Mouse (Mus musculus) Patski (cell line): ENCODE measurements around the gene Aifm2. TPM values are rescaled to one million over a fixed set of nuclear protein-coding genes. Genes with fewer than 3 reads are reported as not detected.

Experiments
- ATAC-seq: fragments of 100-300 bp; one replicate; pipeline ENCODE4 v1.8.0; 2021
- CTCF ChIA-PET: fragments of 350-600 bp; sonication (Branson Sonifier 250); formaldehyde crosslinking; loops from one replicate; lab custom pipeline; 2022; ENCODE audit warnings: inconsistent platforms; lab: Charles Lee
- POLR2A ChIA-PET: fragments of 350-600 bp; sonication (Branson Sonifier 250); formaldehyde crosslinking; loops from one replicate; lab custom pipeline; 2022; ENCODE audit warnings: antibody characterized with exemption, inconsistent platforms; lab: Charles Lee
- DNase-seq: peaks from one replicate; pipeline ENCODE4 v3.0.0-alpha.2; 2011; ENCODE audit warnings: low read depth, low spot score
- H3K27me3 ChIP-seq: fragments of 371-371 bp; one replicate; pipeline ENCODE4 v1.5.1; 2021
- CTCF ChIP-seq: fragments of 100-300 bp; IDR thresholded peaks from one replicate; pipeline ENCODE4 v1.5.1; 2021
- in situ Hi-C: fragments of 300-500 bp; cut with MboI; formaldehyde crosslinking; loops from 3 replicates; pipeline ENCODE4 v1.11.1; 2018; ENCODE audit warnings: low pct_unique_long_range_greater_than_20kb, mixed read lengths
- polyA plus RNA-seq: library from polyadenylated mRNA; unstranded; gene quantifications from one replicate; pipeline ENCODE4 v1.2.3, GENCODE M21; 2021

Aifm2 gene
- polyA plus RNA-seq = 43.0 TPM

GRCm38 (mm10) chr10:61714771-61715461, at the start of gene Aifm2:
Aifm2 (plus strand) TSS chr10:61715263.
- DNase-seq = no peak
- H3K27me3 ChIP-seq = no peaks in the 10 kb centered on the region
- no peak for TF ChIP-seq CTCF
- in situ Hi-C loops = no loop called here
- ATAC-seq = peak; percentile 72
- ChIA-PET POLR2A (interaction anchor here (0.6 to 1.3 kb wide), 2 partner anchors 15 to 20 kb away, joined by 3 read pairs; no protein-coding TSS in a partner anchor), CTCF (no interaction called here)

GRCm38 (mm10) chr10:61665651-61666050, 49.4 kb upstream of the Aifm2 start:
- ChIA-PET POLR2A (no interaction called here), CTCF (interaction anchor here (1.1 to 3.3 kb wide), 2 partner anchors 58 to 173 kb away, joined by 3 to 11 read pairs; no protein-coding TSS in a partner anchor)
- DNase-seq = no peak
- TF ChIP-seq CTCF = no peak
- in situ Hi-C loops = no loop called here
- no peaks in the 10 kb centered on the region for H3K27me3 ChIP-seq
- no peak for ATAC-seq

- CTCF ChIA-PET = interaction anchor here (0.9 to 2.2 kb wide), 5 partner anchors 9 to 205 kb away, joined by 3 to 9 read pairs (median 4); partner anchors contain the start of gene Sar1a
- H3K27me3 ChIP-seq = no peaks in the 10 kb centered on the region
- ATAC-seq = no peak
- POLR2A ChIA-PET = no interaction called here
- no peak for DNase-seq
- no peak for TF ChIP-seq CTCF
- in situ Hi-C loops = no loop called here
Measured at GRCm38 (mm10) chr10:61669289-61669688, 45.8 kb upstream of the Aifm2 start.

GRCm38 (mm10) chr10:61669896-61670295, 45.2 kb upstream of the Aifm2 start:
- DNase-seq (no peak), ATAC-seq (no peak)
- TF ChIP-seq CTCF = no peak
- in situ Hi-C loops = no loop called here
- ChIA-PET POLR2A (no interaction called here), CTCF (interaction anchor here (0.9 to 2.2 kb wide), 5 partner anchors 8 to 206 kb away, joined by 3 to 9 read pairs (median 4); partner anchors contain the start of gene Sar1a)
- no peaks in the 10 kb centered on the region for H3K27me3 ChIP-seq

- POLR2A ChIA-PET = interaction anchor here (0.6 kb wide), 1 partner anchor 293 kb away, joined by 3 read pairs; no protein-coding TSS in a partner anchor
- TF ChIP-seq CTCF = peak; percentile 66
Measured at GRCm38 (mm10) chr10:61670758-61671157, 44.3 kb upstream of the Aifm2 start.

GRCm38 (mm10) chr10:61675935-61676334, 39.1 kb upstream of the Aifm2 start:
- no peak for TF ChIP-seq CTCF
- in situ Hi-C loops = no loop called here
- ChIA-PET POLR2A (no interaction called here), CTCF (interaction anchor here (2.0 kb wide), 1 partner anchor 15 kb away, joined by 5 read pairs; no protein-coding TSS in a partner anchor)
- no peaks in the 10 kb centered on the region for H3K27me3 ChIP-seq
- DNase-seq (no peak), ATAC-seq (no peak)

More at GRCm38 (mm10) chr10:61670758-61671157, 44.3 kb upstream of the Aifm2 start:
- in situ Hi-C loops = no loop called here
- ATAC-seq (no peak), DNase-seq (no peak)
- CTCF ChIA-PET = interaction anchor here (1.0 to 2.2 kb wide), 4 partner anchors 9 to 69 kb away, joined by 3 to 9 read pairs (median 4); partner anchors contain the start of gene Sar1a
- H3K27me3 ChIP-seq = no peaks in the 10 kb centered on the region

- ChIA-PET POLR2A (no interaction called here), CTCF (interaction anchor here (1.0 to 1.4 kb wide), 4 partner anchors 10 to 72 kb away, joined by 3 to 5 read pairs (median 4); no protein-coding TSS in a partner anchor)
- DNase-seq (no peak), ATAC-seq (peak; percentile 7)
- H3K27me3 ChIP-seq = no peaks in the 10 kb centered on the region
- no peak for TF ChIP-seq CTCF
- in situ Hi-C loops = no loop called here
Measured at GRCm38 (mm10) chr10:61679545-61679944, 35.5 kb upstream of the Aifm2 start.

- DNase-seq = peak; percentile 72
- ChIA-PET CTCF (interaction anchor here (1.0 to 1.4 kb wide), 4 partner anchors 11 to 71 kb away, joined by 3 to 5 read pairs (median 4); no protein-coding TSS in a partner anchor), POLR2A (interaction anchor here (0.6 kb wide), 1 partner anchor 241 kb away, joined by 5 read pairs; no protein-coding TSS in a partner anchor)
- peak; percentile 97 for ATAC-seq
- no peak for TF ChIP-seq CTCF
- in situ Hi-C loops = no loop called here
- no peaks in the 10 kb centered on the region for H3K27me3 ChIP-seq
Measured at GRCm38 (mm10) chr10:61680015-61680913, 34.8 kb upstream of the Aifm2 start, which contains the start of gene Sar1a. Sar1a (plus strand) TSS chr10:61680299.

GRCm38 (mm10) chr10:61689405-61689804, 25.7 kb upstream of the Aifm2 start:
- POLR2A ChIA-PET = no interaction called here

GRCm38 (mm10) chr10:61693563-61693962, 21.5 kb upstream of the Aifm2 start:
- POLR2A ChIA-PET = no interaction called here
- TF ChIP-seq CTCF = no peak
- no peak for DNase-seq
- in situ Hi-C loops = no loop called here
- CTCF ChIA-PET = no interaction called here
- H3K27me3 ChIP-seq = no peaks in the 10 kb centered on the region
- no peak for ATAC-seq

More at GRCm38 (mm10) chr10:61689405-61689804, 25.7 kb upstream of the Aifm2 start:
- TF ChIP-seq CTCF = no peak
- in situ Hi-C loops = no loop called here
- DNase-seq = no peak
- CTCF ChIA-PET = no interaction called here
- no peak for ATAC-seq
- no peaks in the 10 kb centered on the region for H3K27me3 ChIP-seq
